Mouse (Mus musculus) cortical plate, adult 2 months (tissue): ENCODE results near the gene Ttc30a1.

Source experiments
- CTCF ChIP-seq: fragments of 200-500 bp; IDR thresholded peaks from 2 replicates; pipeline ENCODE4 v1.5.1; 2011; ENCODE audit warnings: mild to moderate bottlenecking, control low read depth, low read length; ENCODE audit not compliant: insufficient read depth; ENCODE audit errors: extremely low read depth
- POLR2A ChIP-seq: fragments of 200-500 bp; IDR thresholded peaks from 2 replicates; pipeline ENCODE4 v1.6.1; 2011; ENCODE audit warnings: mild to moderate bottlenecking, low read length, control low read depth; ENCODE audit not compliant: insufficient read depth; ENCODE audit errors: extremely low read depth

GRCm38 (mm10) chr2:75964512-75964911 lies 17.3 kb downstream of the Ttc30a1 start:
- TF ChIP-seq CTCF = peak; percentile 60
- no peak for TF ChIP-seq POLR2A
